Mouse (Mus musculus) hematopoietic stem cell, adult 5-6 weeks (primary cell): Measurements from ENCODE around the gene Trim65. TPM values are rescaled to one million over a fixed set of nuclear protein-coding genes. Genes with fewer than 3 reads are reported as not detected.

Experiments used
- ATAC-seq, 2 experiments: fragments of 125-278 bp in 1 of 2; replicated peaks in 1 of 2; 2 replicates each; pipeline ENCODE4 v1.8.0; 2016 to 2017; ENCODE audit warnings: inconsistent platforms in 2 of 2, mild to moderate bottlenecking in 2 of 2, moderate number of reproducible peaks in 2 of 2, low read depth in 1 of 2, moderate TSS enrichment in 1 of 2; ENCODE audit not compliant: low FRiP score in 2 of 2, poor library complexity in 2 of 2, severe bottlenecking in 2 of 2, insufficient read depth in 1 of 2, low TSS enrichment in 1 of 2
- total RNA-seq: library from RNA; stranded (forward); fragments of 172-1452, 232-1000 nt; gene quantifications from 2 replicates; pipeline ENCODE4 v1.2.3, GENCODE M21; 2017

Trim65 gene
- total RNA-seq, 1 experiment from 2014 or later, result 9.1 TPM

DNA sequence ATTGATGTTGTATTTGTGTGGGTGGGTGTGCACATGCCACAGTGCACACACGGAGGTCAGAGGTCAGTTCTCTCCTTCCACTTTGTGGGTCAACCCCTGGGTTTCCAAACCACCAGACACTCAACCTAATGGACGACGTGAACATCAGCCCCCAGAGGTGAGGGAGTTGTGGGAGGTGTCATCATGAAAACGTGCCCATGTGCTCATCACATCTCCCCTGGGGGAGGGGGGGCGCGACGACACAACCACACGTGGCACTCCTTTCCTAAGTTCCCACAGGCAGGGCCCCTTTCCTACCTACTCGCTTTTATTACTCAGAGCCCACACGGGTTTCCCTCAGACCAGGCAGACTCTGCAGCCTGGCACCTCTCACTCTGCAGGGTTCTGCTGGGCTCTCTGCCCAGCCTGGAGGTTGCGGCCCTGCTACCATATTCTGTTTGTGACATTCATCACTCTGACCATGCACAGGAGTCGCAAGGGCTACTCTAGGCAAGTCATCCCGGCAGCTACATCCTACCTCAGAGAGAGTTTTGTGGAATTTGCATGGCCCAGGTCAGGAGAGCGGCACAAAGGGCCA lies 47.7 kb downstream of the Trim65 start:
- ATAC-seq, result no peak

DNA sequence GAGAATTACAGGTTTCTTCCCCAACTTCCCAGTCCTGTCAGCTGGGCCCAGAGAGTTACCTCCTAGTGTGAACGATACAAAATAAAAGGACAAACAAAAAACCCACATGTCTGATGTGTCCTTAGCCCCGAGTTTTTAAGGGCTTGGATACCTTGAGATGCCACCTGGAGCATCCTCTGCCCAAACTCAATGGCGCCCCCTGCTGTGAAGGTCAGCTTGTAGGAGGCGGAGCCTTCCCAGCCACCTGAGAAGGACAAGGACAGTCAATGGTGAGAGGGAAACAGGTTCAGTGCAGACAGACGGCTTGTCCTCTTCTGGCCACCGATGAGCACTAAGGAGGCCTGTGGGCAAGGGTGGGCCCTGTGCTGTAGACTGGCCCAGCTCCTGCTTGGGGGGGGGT lies 49.8 kb downstream of the Trim65 start:
- ATAC-seq, result no peak

DNA sequence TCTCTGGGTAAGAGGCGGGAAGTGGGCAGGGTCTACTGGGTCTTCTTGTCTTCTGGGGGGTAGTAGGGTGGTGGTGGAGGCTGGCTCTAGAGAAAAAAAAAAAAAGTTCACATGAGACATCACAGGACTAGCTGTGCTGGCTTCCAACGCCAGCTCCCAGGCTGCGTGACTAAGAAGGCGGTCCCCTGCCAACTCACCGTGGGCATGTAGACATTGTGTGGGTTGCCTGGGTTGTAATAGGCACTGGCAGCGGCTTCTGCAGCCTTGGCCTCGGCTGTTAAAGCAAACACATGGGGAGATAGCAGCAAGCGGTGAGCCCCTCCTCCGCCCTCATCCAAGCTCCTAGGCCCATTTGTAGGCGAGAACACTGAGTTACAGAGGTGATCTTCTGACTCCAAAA lies 51.4 kb downstream of the Trim65 start:
- no peak for ATAC-seq

DNA sequence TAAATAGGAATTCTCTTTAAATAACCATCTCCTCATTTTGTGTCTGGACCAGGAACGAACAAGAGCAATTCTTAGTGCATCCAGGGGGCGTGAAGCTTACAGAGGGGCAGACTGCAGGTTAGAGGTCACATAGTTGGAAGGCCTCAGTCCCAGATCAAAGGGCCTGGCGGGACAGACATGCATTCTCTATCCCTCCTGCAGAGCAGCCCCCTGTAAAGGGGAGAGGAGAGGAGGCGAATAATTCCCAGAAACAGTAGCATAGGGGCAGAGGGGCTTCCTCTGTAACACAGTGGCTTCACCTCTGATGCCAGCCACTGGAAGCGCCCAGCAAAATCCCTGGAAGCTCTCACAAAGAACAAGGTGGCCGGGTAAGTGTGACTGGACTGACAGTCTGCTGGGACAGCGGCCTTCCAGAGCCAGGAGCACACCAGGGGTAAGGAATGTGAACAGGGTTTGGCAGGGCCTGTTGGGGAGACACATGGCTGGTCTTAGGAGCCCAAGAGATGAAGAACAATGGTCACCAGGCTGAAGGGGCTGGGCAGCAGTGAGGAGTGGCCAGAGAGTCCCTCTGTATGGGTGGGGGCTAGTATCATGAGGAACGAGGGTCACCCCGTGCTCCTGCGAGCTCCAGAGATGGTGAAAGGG lies 52.1 kb downstream of the Trim65 start:
- ATAC-seq, result no peak

DNA sequence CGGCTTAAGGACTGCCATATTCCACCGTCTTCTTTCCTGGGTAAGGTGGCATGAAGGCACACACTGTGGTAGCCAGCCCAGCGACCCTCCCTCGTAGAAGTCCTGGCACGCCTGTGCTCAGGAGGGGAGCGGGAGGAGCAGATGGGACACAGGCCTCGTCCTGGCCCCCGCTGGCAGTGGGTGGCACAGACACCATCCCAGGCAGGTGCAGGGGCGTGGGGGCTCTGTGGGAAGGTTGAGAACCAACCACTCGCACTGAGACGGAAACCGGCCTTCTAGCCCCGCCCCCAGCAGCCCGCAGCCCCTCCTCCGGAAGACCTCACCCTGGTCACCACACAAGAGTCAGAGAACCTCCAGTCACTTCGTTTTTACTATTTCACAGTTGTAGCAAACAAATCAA lies 52.7 kb downstream of the Trim65 start:
- ATAC-seq, result peak; percentile 60 to 65

DNA sequence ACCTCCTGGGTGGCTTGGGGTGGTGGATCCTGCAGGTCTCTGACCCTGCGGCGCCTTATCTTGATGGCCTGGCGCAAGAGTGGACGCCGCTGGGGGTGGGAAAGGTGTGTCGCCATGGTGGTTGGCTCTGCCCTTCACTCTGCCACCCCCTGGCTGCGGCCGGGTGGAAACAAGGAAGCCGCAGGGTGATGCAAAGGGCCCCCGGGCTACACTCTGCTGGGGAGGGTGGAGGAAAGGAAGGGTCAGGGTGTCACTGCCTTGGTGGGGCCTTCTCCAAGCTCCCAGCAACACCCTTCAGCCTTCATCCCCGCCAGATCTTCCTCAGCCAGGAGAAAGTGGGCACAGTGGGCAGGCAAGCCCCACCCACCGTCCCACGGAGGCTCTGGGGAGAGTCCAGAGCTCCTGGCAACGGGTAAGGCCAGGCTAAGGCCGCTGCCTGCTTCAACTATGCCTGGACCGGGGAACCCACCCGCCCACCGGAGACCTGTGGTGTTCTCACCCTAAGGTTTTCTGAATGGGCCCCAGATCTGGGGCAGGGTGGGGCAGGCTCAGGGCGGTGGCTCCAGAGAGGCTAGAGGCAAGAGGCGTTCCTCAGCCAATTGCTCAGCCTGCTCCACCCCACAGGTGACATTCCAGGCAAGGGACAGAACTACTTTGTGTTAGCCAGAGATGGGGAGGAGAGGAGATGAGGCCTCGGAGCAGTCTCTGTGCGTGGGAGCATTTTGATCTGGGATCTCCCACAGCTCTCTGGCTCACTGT lies 53.3 kb downstream of the Trim65 start, which contains the start of gene Unc13d:
TSS of gene Unc13d (minus strand) at position 516 of the 759 bp plus-strand sequence.
- peak; percentile 50 to 65 for ATAC-seq

DNA sequence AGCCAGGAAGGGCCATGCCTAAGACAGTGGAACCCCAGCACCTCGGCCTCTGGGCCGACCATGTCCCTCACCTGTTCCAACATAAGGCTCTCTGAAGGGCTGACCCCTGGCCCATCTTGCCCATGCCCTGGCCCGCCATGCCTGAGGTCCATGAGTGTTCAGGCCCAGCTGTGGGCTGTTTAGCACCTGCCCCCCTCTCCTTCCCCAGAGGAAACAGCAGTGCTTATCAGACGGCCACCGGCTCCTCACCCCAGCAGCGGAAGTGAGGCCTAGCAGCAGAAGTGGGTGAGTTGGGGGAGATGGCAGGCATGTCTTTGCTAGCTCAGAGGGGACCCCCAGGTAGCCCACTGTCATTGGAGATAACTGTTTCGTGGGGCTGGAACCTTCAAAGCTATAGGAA lies 54.1 kb downstream of the Trim65 start:
- peak; percentile 50 to 52 for ATAC-seq

DNA sequence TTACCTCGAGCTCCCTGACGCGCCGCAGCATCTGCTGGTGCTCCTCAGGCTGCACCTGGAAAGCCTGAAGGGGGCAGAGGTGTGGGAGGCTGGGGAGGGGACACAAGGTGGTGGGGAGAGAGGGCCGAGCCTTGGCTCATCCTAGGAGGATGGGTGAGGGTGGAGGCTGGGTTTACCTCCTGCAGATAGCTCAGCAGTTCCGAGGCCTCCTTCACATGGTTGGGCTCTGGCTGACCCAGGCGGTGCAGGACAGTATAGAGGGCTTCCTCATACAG lies 54.7 kb downstream of the Trim65 start:
- no peak for ATAC-seq

DNA sequence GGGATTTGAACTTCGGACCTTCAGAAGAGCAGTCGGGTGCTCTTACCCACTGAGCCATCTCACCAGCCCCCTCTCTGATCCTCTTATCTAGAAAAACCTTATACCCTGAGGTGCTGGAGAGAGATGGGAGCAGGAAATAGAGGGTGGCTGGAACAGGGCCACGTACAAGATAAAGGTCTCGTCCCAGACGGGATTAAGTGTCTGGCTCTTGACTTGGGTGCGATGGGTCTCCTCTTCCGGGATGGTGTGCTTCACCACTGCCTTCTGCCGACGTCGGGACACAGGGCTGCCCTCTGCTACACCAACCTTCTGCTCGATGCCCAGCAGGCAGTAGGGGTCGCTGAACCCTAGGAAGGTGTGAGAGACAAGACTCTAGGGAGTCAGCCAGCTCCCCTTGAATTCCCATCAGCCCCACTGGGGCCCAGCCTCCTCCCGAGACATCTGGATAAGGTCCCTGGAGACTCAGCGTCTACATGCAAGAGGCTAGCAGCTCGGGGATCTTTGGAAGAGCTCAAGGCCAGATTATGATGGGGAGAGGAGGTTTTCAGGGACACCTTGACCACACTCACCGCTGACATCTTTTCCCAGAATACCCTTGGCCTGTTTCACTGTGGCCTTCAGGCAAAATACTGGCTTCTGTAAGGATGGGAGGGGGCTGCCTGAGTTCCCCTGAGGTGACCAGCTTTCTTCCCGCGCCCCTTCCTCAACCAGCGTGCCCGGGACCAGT lies 55.2 kb downstream of the Trim65 start:
- ATAC-seq, result no peak

DNA sequence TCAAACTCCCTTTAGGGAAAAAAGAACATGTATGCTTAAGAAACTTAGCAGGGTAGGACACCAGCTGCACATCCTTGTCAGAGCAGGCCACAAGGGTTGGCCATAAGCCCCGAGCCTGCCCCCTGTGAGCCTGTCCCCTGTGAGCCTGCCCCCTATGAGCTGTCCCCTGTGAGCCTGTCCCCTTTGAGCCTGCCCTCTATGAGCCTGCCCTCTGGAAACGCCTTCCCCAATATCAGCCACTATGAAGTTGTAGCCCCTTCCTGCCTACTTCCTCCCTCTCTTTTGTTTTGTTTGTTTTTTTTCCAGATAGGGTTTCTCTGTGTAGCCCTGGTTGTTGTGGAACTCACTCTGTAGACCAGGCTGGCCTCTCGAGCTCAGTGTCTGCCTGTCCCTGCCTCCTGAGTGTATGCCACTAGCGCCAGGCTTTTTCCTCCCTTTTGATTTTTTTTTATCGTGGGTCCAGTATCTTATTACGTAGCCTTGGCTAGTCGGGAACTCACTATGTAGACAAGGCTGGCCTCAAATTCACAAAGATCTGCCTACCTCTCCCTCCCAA lies 56.4 kb downstream of the Trim65 start:
- no peak for ATAC-seq

DNA sequence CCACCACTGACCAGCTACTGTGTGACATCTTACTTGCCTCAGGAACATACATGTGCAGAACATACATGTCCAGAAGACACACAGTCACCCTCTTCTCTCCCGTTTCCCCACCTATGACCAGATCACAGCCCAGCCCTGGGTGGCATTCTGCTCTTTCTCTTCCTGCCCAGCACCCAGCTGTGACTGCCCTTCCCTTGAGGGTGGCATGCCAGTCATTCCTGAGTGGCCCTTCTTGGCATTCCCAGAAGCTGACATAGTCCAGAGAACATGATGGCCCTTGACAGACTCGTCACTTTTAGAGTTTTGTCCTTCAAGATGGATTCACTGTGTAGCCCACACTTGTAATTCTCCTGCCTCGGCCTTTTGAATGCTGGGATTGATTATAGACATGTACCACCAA lies 58.3 kb downstream of the Trim65 start:
- no peak for ATAC-seq

Other genes starting within 250 kb of the Trim65 start
- 7.3 and 32.0 TPM in 2 replicates for gene Smim5, start 231.2 kb downstream of the Trim65 start, total RNA-seq
- 3.8 and 6.6 TPM in 2 replicates for gene Smim6, start 219.1 kb downstream of the Trim65 start, total RNA-seq
- 116 and 170 TPM in 2 replicates for gene Sap30bp, start 197.8 kb downstream of the Trim65 start, total RNA-seq
- gene Recql5, start 197.7 kb downstream of the Trim65 start, total RNA-seq, result 13.6 and 14.8 TPM in 2 replicates
- gene Itgb4, start 156.4 kb downstream of the Trim65 start, total RNA-seq, result 0.56 and 5.8 TPM in 2 replicates
- gene Galk1, start 118.4 kb downstream of the Trim65 start, total RNA-seq, result 32.4 and 36.0 TPM in 2 replicates
- gene H3f3b, start 103.2 kb downstream of the Trim65 start, total RNA-seq, result 997 and 1,138 TPM in 2 replicates
- gene Unk, start 100.8 kb downstream of the Trim65 start, total RNA-seq, result 19.1 and 19.9 TPM in 2 replicates
- 33.5 and 42.0 TPM in 2 replicates for gene Unc13d, start 53.2 kb downstream of the Trim65 start, total RNA-seq
- 38.6 and 44.8 TPM in 2 replicates for gene Wbp2, start 44.1 kb downstream of the Trim65 start, total RNA-seq
- gene Trim47, start 3.9 kb downstream of the Trim65 start, total RNA-seq, result 18.2 and 21.3 TPM in 2 replicates
- gene Mrpl38, start 7.7 kb upstream of the Trim65 start, total RNA-seq, result 17.8 and 19.8 TPM in 2 replicates
- 17.6 and 46.2 TPM in 2 replicates for gene Fbf1, start 37.0 kb upstream of the Trim65 start, total RNA-seq
- gene Ten1, start 67.7 kb upstream of the Trim65 start, total RNA-seq, result 12.3 and 22.2 TPM in 2 replicates
- 43.2 and 45.2 TPM in 2 replicates for gene Acox1, start 67.9 kb upstream of the Trim65 start, total RNA-seq
- gene Evpl, start 106.9 kb upstream of the Trim65 start, total RNA-seq, result 2.4 and 2.9 TPM in 2 replicates
- gene Srp68, start 143.1 kb upstream of the Trim65 start, total RNA-seq, result 36.5 and 43.6 TPM in 2 replicates
- 0.31 TPM in 1 of 2 replicates, not detected in the other for gene Galr2, start 149.8 kb upstream of the Trim65 start, total RNA-seq
- gene Exoc7, start 176.1 kb upstream of the Trim65 start, total RNA-seq, result 20.4 and 25.8 TPM in 2 replicates
- 0.38 TPM in 1 of 2 replicates, not detected in the other for gene Foxj1, start 204.3 kb upstream of the Trim65 start, total RNA-seq